Mouse (Mus musculus) lung, postnatal 0 days (tissue): ENCODE measurements around the gene Fto. TPM values are rescaled to one million over a fixed set of nuclear protein-coding genes. Genes with fewer than 3 reads are reported as not detected.

ENCODE experiments used
- ATAC-seq: fragments of 200-750 bp; cut with Nextera tagmentation; 2 replicates; pipeline ENCODE4 v1.8.0; 2017; ENCODE audit warnings: moderate library complexity
- DNase-seq: peaks from one replicate; pipeline ENCODE4 v3.0.0-alpha.2; 2016; ENCODE audit warnings: low spot score
- H3K27ac ChIP-seq: fragments of 300-500 bp; sonication (generic); 2 replicates; pipeline ENCODE4 v1.5.1; 2014; ENCODE audit warnings: antibody characterized with exemption, mild to moderate bottlenecking, low read length, mixed read lengths
- H3K27me3 ChIP-seq: fragments of 300-500 bp; sonication (generic); replicated peaks from 2 replicates; pipeline ENCODE4 v1.6.1; 2014; ENCODE audit warnings: low read length, mixed read lengths; ENCODE audit not compliant: insufficient read depth
- H3K36me3 ChIP-seq: fragments of 300-500 bp; sonication (generic); 2 replicates; pipeline ENCODE4 v1.6.1; 2014; ENCODE audit warnings: low read length, mixed read lengths; ENCODE audit not compliant: insufficient read depth
- H3K4me1 ChIP-seq: fragments of 300-500 bp; sonication (generic); 2 replicates; pipeline ENCODE4 v1.6.1; 2014; ENCODE audit warnings: antibody characterized with exemption, low read depth, low read length, mixed read lengths; ENCODE audit not compliant: insufficient read depth
- H3K4me2 ChIP-seq: fragments of 300-500 bp; sonication (generic); replicated peaks from 2 replicates; pipeline ENCODE4 v1.6.1; 2014; ENCODE audit warnings: low read depth, mild to moderate bottlenecking, low read length, moderate library complexity, mixed read lengths
- H3K4me3 ChIP-seq: fragments of 300-500 bp; sonication (generic); 2 replicates; pipeline ENCODE4 v1.5.1; 2014; ENCODE audit warnings: low read depth, low read length
- H3K9ac ChIP-seq: fragments of 300-500 bp; sonication (generic); replicated peaks from 2 replicates; pipeline ENCODE4 v1.6.1; 2014; ENCODE audit warnings: low read depth, mild to moderate bottlenecking
- H3K9me3 ChIP-seq: fragments of 300-500 bp; sonication (generic); 2 replicates; pipeline ENCODE4 v1.6.1; 2016; ENCODE audit warnings: low read length, mixed read lengths
- CTCF ChIP-seq: IDR thresholded peaks from 2 replicates; pipeline ENCODE4 v1.5.1; 2016; ENCODE audit warnings: antibody characterized with exemption, mild to moderate bottlenecking
- EP300 ChIP-seq: IDR thresholded peaks from 2 replicates; pipeline ENCODE4 v1.6.1; 2016; ENCODE audit warnings: antibody characterized with exemption, mild to moderate bottlenecking, control low read depth
- WGBS: fragments of 180-500 bp; shearing (Covaris S2); extraction: QIAGEN DNeasy Blood & Tissue Kit; methylation state at CpG from one replicate; pipeline ENCODE4 v1.1.7; 2014; 5-methylcytosine and 5-hydroxymethylcytosine counted together
- polyA plus RNA-seq: library from polyadenylated mRNA; unstranded; fragments of >200 nt; fragmentation: Nextera tagmentation; extraction: Ambion mirVana; gene quantifications from 2 replicates; pipeline ENCODE4 v1.2.1, GENCODE M21; 2015

The Fto gene
- polyA plus RNA-seq, 1 experiment from 2014 or later = 29.8 TPM

DNA sequence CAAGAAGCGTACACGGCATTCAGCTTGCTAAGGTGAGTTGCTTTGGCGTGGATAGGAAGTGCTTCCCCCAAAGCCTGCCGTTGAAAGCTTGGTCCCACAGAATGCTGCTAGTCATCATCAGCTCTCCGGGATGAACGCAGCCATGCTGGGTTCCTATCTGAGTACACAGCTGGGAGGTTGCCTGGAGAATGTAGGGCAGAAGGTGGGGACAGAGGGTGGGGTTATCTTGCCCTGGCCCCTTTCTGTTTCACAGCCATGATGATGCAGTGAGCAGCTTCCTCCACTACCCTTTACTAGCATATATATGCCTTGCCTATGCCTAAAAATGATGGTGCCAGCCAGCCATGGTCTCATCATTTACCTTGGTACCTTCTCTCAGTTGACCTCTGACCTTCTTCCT is 147.6 kb downstream of the Fto start:
- TF ChIP-seq EP300 = no peak
- no peak for TF ChIP-seq CTCF
- Histone ChIP-seq H3K9ac (no peak overlapping the region), H3K36me3 (no peaks in the 10 kb centered on the region), H3K9me3 (no peaks in the 10 kb centered on the region), H3K4me3 (no peak overlapping the region), H3K27ac (no peak overlapping the region), H3K4me1 (no peaks in the 10 kb centered on the region), H3K4me2 (no peak overlapping the region), H3K27me3 (no peaks in the 10 kb centered on the region)
- DNase-seq (no peak), ATAC-seq (no peak)
- WGBS = 73% methylated on average over 6 of the region's 6 CpGs

DNA sequence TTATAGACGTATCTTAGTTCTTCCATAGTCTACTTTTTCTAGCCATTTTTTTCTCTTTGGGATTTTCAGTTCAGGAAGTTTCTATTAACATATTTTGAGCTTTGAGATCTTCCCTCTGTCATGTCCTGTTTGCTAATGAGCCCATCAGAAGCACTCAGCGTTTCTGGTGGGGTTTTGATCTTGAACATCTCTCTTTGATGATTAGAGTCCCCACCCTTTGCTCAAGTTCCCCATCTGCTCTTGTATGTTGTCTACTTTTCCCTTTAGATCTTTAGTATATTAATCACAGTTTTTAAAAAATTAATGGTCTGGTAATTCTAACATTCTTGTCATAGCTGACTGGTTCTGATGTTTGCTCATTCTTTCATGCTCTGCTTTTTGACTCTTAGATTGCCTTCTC is 150.4 kb downstream of the Fto start:
- DNase-seq (no peak), ATAC-seq (no peak)
- H3K4me3 ChIP-seq = no peak overlapping the region
- 78% methylated on average over 2 of the region's 2 CpGs for WGBS
- H3K27me3 ChIP-seq = no peaks in the 10 kb centered on the region
- H3K9ac ChIP-seq = no peak overlapping the region
- no peak for TF ChIP-seq EP300
- TF ChIP-seq CTCF = no peak
- H3K36me3 ChIP-seq = no peaks in the 10 kb centered on the region
- H3K4me2 ChIP-seq = no peak overlapping the region
- H3K9me3 ChIP-seq = no peaks in the 10 kb centered on the region
- H3K27ac ChIP-seq = no peak overlapping the region
- H3K4me1 ChIP-seq = no peaks in the 10 kb centered on the region

DNA sequence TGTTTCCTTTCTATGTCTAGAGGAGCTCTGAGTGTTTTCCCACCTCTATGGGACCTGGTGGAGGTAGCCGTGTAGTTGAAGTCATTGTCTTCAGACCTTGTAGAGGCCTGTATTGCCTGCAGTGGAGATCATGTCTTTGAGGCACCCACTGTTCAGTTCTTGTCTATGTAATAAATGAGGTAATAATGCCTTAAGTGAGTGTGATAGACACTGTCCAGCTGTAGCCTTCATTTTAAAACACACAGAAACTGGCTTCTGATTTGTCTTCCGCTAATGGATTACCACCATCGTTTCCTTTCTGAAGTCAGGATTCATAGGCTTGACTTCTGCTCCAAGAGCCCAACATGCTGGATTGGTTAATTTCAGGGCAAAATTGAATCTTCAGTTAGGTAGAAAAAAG is 154.1 kb downstream of the Fto start:
- 49% methylated on average over 3 of the region's 3 CpGs for WGBS
- Histone ChIP-seq H3K4me2 (no peak overlapping the region), H3K9me3 (no peaks in the 10 kb centered on the region), H3K27me3 (no peaks in the 10 kb centered on the region), H3K4me3 (no peak overlapping the region), H3K4me1 (no peaks in the 10 kb centered on the region), H3K27ac (no peak overlapping the region), H3K9ac (no peak overlapping the region), H3K36me3 (no peaks in the 10 kb centered on the region; the same call in 1 of the 2 replicates)
- TF ChIP-seq CTCF = no peak
- peak; percentile 73 for TF ChIP-seq EP300
- peak; percentile 73 for DNase-seq
- peak; percentile 79 for ATAC-seq

DNA sequence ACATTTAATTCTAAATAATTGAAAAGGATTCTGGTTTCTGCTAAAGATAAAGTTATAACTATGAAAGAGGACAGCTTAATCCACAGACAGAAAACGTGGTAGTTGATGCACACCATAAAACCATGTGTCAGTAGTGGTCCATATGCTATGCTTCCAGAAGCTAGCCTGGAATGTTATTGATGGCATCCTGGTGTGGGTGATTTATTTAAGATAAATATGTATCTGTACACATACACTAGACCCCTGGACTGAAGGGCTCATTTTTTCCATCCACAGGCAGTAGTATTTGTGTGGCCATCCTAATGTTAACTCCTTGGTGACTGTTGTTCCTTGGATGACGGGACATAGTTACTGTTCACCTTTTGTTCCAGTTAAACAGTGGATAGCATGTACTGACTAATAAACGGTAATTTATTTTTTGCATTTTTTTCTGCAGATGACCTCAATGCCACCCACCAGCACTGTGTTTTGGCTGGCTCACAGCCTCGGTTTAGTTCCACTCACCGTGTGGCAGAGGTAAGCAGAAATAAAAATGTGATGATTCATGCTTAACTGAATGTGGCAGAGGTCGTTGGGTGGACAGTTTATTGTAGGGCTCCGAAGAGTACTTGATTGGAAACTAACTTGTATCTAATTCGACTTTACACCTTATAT is 154.7 kb downstream of the Fto start:
- no peaks in the 10 kb centered on the region; the same call in 1 of the 2 replicates for H3K36me3 ChIP-seq
- no peak overlapping the region for H3K4me2 ChIP-seq
- H3K9ac ChIP-seq = no peak overlapping the region
- no peak for DNase-seq
- no peak overlapping the region for H3K4me3 ChIP-seq
- H3K9me3 ChIP-seq = no peaks in the 10 kb centered on the region
- 70% methylated on average over 8 of the region's 8 CpGs for WGBS
- no peaks in the 10 kb centered on the region for H3K27me3 ChIP-seq
- no peak overlapping the region for H3K27ac ChIP-seq
- ATAC-seq = no peak
- no peak for TF ChIP-seq CTCF
- no peak for TF ChIP-seq EP300
- no peaks in the 10 kb centered on the region for H3K4me1 ChIP-seq

- H3K4me1 ChIP-seq = no peaks in the 10 kb centered on the region
- TF ChIP-seq CTCF (no peak), EP300 (no peak)
- H3K9me3 ChIP-seq = no peaks in the 10 kb centered on the region
- no peak overlapping the region for H3K9ac ChIP-seq
- WGBS = 92% methylated on average over 8 of the region's 8 CpGs
- peaks cover 2% of the 10 kb centered on the region for H3K36me3 ChIP-seq
- no peak for DNase-seq
- H3K4me2 ChIP-seq = no peak overlapping the region
- no peaks in the 10 kb centered on the region for H3K27me3 ChIP-seq
- no peak overlapping the region for H3K4me3 ChIP-seq
- no peak for ATAC-seq
- H3K27ac ChIP-seq = no peak overlapping the region
Observed at GRCm38 (mm10) chr8:91469441-91469840, 156.1 kb downstream of the Fto start.

DNA sequence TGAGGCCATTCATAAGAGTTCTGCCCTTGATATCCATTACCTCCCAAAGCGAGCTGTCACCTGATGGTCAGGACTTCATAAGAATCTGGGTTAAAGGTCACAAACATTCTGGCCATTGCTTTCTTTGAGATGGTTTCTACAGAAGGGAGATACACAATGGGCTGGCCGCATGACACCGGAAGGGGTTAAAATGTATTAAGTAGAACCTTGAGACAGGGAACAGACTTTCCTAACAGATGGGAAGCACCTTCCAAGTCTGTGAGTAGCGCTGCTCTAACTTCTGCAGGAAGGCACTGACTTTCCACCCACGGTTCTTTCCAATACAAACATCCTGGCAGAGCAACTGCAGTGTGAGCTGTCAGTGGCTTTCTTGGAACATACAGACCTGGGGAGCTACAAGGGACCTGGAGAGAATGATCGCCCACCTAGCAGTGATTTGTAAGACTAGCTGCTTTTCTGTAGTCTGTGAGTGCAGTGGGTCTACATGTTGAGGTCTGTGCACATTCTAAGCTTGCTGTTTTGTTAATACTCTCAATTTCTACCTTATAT is 161.5 kb downstream of the Fto start:
- Histone ChIP-seq H3K36me3 (peaks cover 7% of the 10 kb centered on the region), H3K4me3 (no peak overlapping the region), H3K27me3 (no peaks in the 10 kb centered on the region), H3K9ac (no peak overlapping the region), H3K27ac (no peak overlapping the region), H3K4me2 (no peak overlapping the region), H3K9me3 (no peaks in the 10 kb centered on the region), H3K4me1 (no peaks in the 10 kb centered on the region)
- ATAC-seq (no peak), DNase-seq (no peak)
- 81% methylated on average over 6 of the region's 6 CpGs for WGBS
- TF ChIP-seq EP300 = no peak
- TF ChIP-seq CTCF = no peak
